Mouse (Mus musculus) spleen, adult 2 months (tissue): Measurements from ENCODE around the gene Dnajb4. TPM values are rescaled to one million over a fixed set of nuclear protein-coding genes. Genes with fewer than 3 reads are reported as not detected.
"Not testable (repeated sequence)": the region's sequence is repeated elsewhere in the genome, so short reads cannot be mapped to it uniquely, and the experiment has no call there.

ENCODE experiments used
- DNase-seq, 2 experiments: peaks; one replicate each; pipeline versions ENCODE4 v3.0.0 to v3.0.0-alpha.2; 2012 to 2021; ENCODE audit warnings: low spot score in 2 of 2, low read depth in 1 of 2
- H3K27ac ChIP-seq: fragments of 200-500 bp; 2 replicates; pipeline ENCODE4 v1.5.1; 2012; ENCODE audit warnings: low read length, inconsistent platforms; ENCODE audit not compliant: insufficient read depth
- H3K27me3 ChIP-seq: fragments of 200-500 bp; 2 replicates; pipeline ENCODE4 v1.6.1; 2012; ENCODE audit warnings: mild to moderate bottlenecking, moderate library complexity, low read length, inconsistent platforms; ENCODE audit not compliant: control insufficient read depth, insufficient read depth
- H3K36me3 ChIP-seq: fragments of 200-500 bp; 2 replicates; pipeline ENCODE4 v1.6.1; 2012; ENCODE audit warnings: mild to moderate bottlenecking, low read length, inconsistent platforms; ENCODE audit not compliant: control insufficient read depth, insufficient read depth
- H3K4me1 ChIP-seq: fragments of 200-500 bp; 2 replicates; pipeline ENCODE4 v1.6.1; 2011; ENCODE audit warnings: inconsistent platforms; ENCODE audit not compliant: control insufficient read depth, insufficient read depth, insufficient read length
- H3K4me3 ChIP-seq: fragments of 200-500 bp; 2 replicates; pipeline ENCODE4 v1.5.1; 2011; ENCODE audit warnings: mild to moderate bottlenecking, inconsistent platforms; ENCODE audit not compliant: insufficient read depth, insufficient read length; ENCODE audit errors: extremely low read depth
- CTCF ChIP-seq: fragments of 200-500 bp; IDR thresholded peaks from 2 replicates; pipeline ENCODE4 v1.5.1; 2011; ENCODE audit warnings: mild to moderate bottlenecking, inconsistent platforms; ENCODE audit not compliant: insufficient read depth, insufficient read length, insufficient replicate concordance; ENCODE audit errors: extremely low read depth
- POLR2A ChIP-seq: fragments of 200-500 bp; IDR thresholded peaks from 2 replicates; pipeline ENCODE4 v1.6.1; 2011; ENCODE audit warnings: low read depth, low read length, inconsistent platforms
- WGBS: fragments of 180-500 bp; shearing (Covaris S2); methylation state at CpG from one replicate; pipeline ENCODE4 v1.1.7; 2018; 5-methylcytosine and 5-hydroxymethylcytosine counted together
- polyA plus RNA-seq: library from polyadenylated mRNA; depleted of rRNA; stranded (reverse); fragments of >200 nt; gene quantifications from 2 replicates; pipeline ENCODE4 v1.2.3, GENCODE M21; 2012

Gene Dnajb4
- polyA plus RNA-seq, 1 experiment, result 2.4 TPM

- 53% methylated on average over 3 of the region's 3 CpGs for WGBS
- no peak for DNase-seq
- TF ChIP-seq POLR2A (no peak), CTCF (no peak)
- Histone ChIP-seq H3K4me1 (no peaks in the 10 kb centered on the region), H3K27me3 (no peaks in the 10 kb centered on the region), H3K4me3 (no peak overlapping the region), H3K36me3 (no peaks in the 10 kb centered on the region), H3K27ac (no peak overlapping the region)
These were observed 60.2 kb downstream of the Dnajb4 start for GRCm38 (mm10) chr3:152149863-152150262.

DNA sequence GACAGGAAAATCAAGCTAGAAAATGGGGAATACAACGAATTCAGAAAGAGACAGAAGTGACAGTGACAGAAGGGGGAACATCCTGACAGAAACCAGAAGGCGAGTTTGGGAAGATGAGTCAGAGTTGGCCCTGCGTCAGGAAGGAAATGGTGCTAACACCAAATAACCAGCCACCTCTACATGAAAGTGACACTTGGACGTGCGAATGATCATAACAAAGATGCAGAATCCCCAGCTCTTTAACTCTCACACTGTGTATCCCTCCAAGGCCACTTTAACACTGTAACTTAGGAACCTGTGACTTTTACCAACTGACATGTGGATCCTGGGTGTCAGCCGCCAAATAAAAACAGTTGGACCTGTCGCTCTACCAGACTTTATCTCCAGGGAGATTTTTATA, 60.7 kb downstream of the Dnajb4 start:
- Histone ChIP-seq H3K4me3 (no peak overlapping the region), H3K4me1 (no peaks in the 10 kb centered on the region), H3K27me3 (no peaks in the 10 kb centered on the region), H3K27ac (no peak overlapping the region), H3K36me3 (no peaks in the 10 kb centered on the region)
- 21% methylated on average over 7 of the region's 7 CpGs for WGBS
- no peak for TF ChIP-seq POLR2A
- TF ChIP-seq CTCF, result no peak
- no peak for DNase-seq

- 59% methylated on average over 12 of the region's 12 CpGs for WGBS
- no peak for DNase-seq
- H3K27me3 ChIP-seq, result no peaks in the 10 kb centered on the region
- TF ChIP-seq CTCF (no peak), POLR2A (no peak)
- H3K4me1 ChIP-seq, result no peaks in the 10 kb centered on the region
- H3K36me3 ChIP-seq, result no peaks in the 10 kb centered on the region
- no peak overlapping the region for H3K27ac ChIP-seq
- H3K4me3 ChIP-seq, result no peak overlapping the region
These were observed 62.8 kb downstream of the Dnajb4 start for GRCm38 (mm10) chr3:152147085-152147831.

DNA sequence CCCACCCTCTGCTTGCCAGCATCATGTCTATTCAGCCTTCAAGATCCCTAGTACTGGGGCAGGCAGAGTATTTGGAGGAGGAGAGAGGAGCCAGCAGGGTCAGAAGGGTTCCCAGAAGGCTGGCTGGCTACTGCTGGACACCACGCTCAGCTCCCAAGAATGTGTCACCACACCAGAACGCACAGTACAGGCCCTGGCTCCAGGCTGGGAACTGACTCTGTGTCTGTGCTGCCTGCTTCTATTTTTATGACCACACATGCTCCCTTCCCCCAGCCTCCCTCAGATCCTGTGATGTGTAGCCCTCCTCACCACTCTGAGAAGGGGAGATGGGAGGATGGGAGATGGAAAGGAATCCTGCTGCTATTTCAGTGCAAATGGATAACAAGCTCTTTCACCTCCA, 64.9 kb downstream of the Dnajb4 start:
- 86% methylated on average over 2 of the region's 2 CpGs for WGBS
- Histone ChIP-seq H3K27ac (no peak overlapping the region), H3K4me1 (no peaks in the 10 kb centered on the region), H3K36me3 (no peaks in the 10 kb centered on the region), H3K27me3 (no peaks in the 10 kb centered on the region), H3K4me3 (no peak overlapping the region)
- no peak for TF ChIP-seq POLR2A
- no peak for TF ChIP-seq CTCF
- no peak for DNase-seq

DNA sequence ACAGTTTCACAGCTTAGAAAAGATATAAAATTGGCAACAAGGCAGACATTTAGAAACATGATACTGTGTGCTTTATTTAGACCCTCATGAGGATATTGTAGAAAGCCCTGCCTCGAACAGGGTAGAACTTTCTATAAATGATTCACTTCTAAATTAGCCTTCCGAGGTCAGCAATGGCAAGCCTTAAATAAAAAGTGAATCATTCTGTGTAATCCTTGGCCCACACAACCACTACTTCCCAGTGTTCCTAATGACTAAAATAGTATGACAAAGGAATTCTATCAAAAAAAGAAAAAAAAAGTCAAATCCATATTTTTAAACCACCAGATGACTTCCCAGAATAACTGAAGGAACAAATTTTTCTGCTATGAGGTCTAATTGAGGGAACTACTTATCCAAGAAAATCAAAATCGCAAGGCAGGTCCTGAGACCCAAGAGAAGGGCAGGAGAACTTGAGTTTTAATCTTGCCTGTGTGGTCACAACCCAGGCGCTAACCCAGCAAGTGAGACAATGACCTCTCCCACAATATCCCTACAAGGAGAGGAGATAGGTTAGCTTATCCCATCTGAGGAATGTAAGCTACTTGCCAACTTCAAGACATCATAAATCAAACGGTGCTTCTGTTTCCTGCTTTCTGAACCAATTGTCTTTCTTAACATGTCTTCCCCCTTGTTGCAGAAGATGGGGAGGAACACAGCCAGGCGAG, 67.0 kb downstream of the Dnajb4 start:
- no peak for DNase-seq
- TF ChIP-seq POLR2A (no peak), CTCF (no peak)
- Histone ChIP-seq H3K27ac (no peak overlapping the region), H3K4me3 (no peak overlapping the region), H3K36me3 (no peaks in the 10 kb centered on the region), H3K4me1 (no peaks in the 10 kb centered on the region), H3K27me3 (no peaks in the 10 kb centered on the region)
- WGBS, result 69% methylated on average over 6 of the region's 6 CpGs

GRCm38 (mm10) chr3:152142146-152142545, 68.0 kb downstream of the Dnajb4 start:
- Histone ChIP-seq H3K36me3 (no peaks in the 10 kb centered on the region), H3K4me3 (no peak overlapping the region), H3K4me1 (no peaks in the 10 kb centered on the region), H3K27me3 (no peaks in the 10 kb centered on the region), H3K27ac (no peak overlapping the region)
- WGBS, result 83% methylated on average over 3 of the region's 3 CpGs
- no peak for DNase-seq
- TF ChIP-seq CTCF (no peak), POLR2A (no peak)

GRCm38 (mm10) chr3:152139308-152139707, 70.8 kb downstream of the Dnajb4 start:
- 88% methylated on average over 3 of the region's 3 CpGs for WGBS
- DNase-seq, result not testable (repeated sequence)

GRCm38 (mm10) chr3:152136106-152136505, 74.0 kb downstream of the Dnajb4 start:
- not testable (repeated sequence) for H3K4me1 ChIP-seq, H3K4me3 ChIP-seq, H3K27ac ChIP-seq, DNase-seq, H3K27me3 ChIP-seq, H3K36me3 ChIP-seq
- 95% methylated on average over 16 of the region's 16 CpGs for WGBS

More at GRCm38 (mm10) chr3:152139308-152139707, 70.8 kb downstream of the Dnajb4 start:
- H3K27ac ChIP-seq, H3K4me3 ChIP-seq, H3K36me3 ChIP-seq, H3K27me3 ChIP-seq, H3K4me1 ChIP-seq: not testable (repeated sequence)
